Mouse (Mus musculus) olfactory bulb, adult 2 months (tissue): ENCODE data around the gene Twnk. TPM values are rescaled to one million over a fixed set of nuclear protein-coding genes. Genes with fewer than 3 reads are reported as not detected.
"Not testable (repeated sequence)": the region's sequence is repeated elsewhere in the genome, so short reads cannot be mapped to it uniquely, and the experiment has no call there.

Experiments
- H3K27ac ChIP-seq: fragments of 200-500 bp; 2 replicates; pipeline ENCODE4 v1.5.1; 2012; ENCODE audit warnings: low read depth, low read length; ENCODE audit not compliant: insufficient read depth
- H3K4me1 ChIP-seq: fragments of 200-500 bp; 2 replicates; pipeline ENCODE4 v1.6.1; 2012; ENCODE audit warnings: low read length; ENCODE audit not compliant: control insufficient read depth, insufficient read depth
- H3K4me3 ChIP-seq: fragments of 200-500 bp; 2 replicates; pipeline ENCODE4 v1.5.1; 2012; ENCODE audit warnings: mild to moderate bottlenecking, low read depth, low read length, moderate library complexity; ENCODE audit not compliant: insufficient read depth
- CTCF ChIP-seq: fragments of 200-500 bp; IDR thresholded peaks from 2 replicates; pipeline ENCODE4 v1.5.1; 2012; ENCODE audit warnings: low read depth, mild to moderate bottlenecking, low read length, moderate library complexity; ENCODE audit not compliant: insufficient read depth
- POLR2A ChIP-seq: fragments of 200-500 bp; IDR thresholded peaks from 2 replicates; pipeline ENCODE4 v1.6.1; 2012; ENCODE audit warnings: mild to moderate bottlenecking, low read depth, low read length, moderate library complexity; ENCODE audit not compliant: insufficient read depth
- WGBS: fragments of 180-500 bp; shearing (Covaris S2); methylation state at CpG from one replicate; pipeline ENCODE4 v1.1.7; 2018; 5-methylcytosine and 5-hydroxymethylcytosine counted together
- polyA plus RNA-seq: library from polyadenylated mRNA; stranded (reverse); fragments of >200 nt; gene quantifications from 2 replicates; pipeline ENCODE4 v1.2.4, GENCODE M21; 2012; ENCODE audit warnings: low replicate concordance; ENCODE audit not compliant: missing spikeins, insufficient read depth, insufficient read length

The Twnk gene
- polyA plus RNA-seq, 1 experiment, result not detected

DNA sequence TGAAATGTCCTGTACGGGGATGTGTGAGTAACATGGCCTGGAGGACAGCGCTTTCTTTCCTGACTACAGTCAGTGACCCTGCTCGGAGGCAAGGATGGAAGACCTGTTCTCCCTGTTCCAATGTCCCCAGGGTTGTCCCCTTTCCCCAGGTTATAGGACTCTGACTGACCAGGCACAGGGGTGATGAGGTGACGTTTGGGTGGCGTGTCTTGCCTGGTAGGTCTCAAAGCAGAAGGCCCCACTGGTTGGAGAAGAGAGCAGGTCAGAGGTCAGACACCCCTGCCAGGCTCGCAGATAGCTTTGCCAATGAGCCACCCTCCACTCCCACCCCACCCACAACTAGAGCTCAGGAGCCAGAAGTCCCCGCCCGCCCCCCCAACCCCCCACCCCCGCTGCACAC, 24.1 kb downstream of the Twnk start:
- Histone ChIP-seq H3K4me3 (no peak overlapping the region), H3K4me1 (peaks cover 19% of the 10 kb centered on the region), H3K27ac (no peak overlapping the region)
- WGBS, result 79% methylated on average over 7 of the region's 9 CpGs
- no peak for TF ChIP-seq POLR2A
- TF ChIP-seq CTCF, result no peak

DNA sequence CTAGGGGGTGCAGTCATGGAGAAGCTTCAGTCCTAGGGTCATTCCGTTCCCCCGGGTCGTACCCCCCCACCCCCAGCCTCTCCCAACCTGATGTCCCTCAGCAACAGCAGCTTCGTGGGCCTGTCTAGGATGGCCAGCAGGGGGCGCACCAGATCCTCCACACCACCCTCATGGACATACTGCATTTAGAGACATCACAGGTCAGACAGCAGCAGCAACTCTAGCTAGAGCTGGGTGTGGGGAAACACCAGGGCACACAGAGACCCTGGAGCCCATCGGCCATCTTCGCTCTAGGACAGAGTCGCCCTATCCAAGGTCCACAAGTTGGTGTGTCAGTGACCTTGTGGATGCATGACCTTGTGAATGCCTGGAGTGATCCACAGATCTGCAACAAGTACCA, 24.6 kb downstream of the Twnk start:
- Histone ChIP-seq H3K4me1 (peaks cover 19% of the 10 kb centered on the region), H3K27ac (no peak overlapping the region), H3K4me3 (no peak overlapping the region)
- WGBS, result 35% methylated on average over 8 of the region's 8 CpGs
- TF ChIP-seq POLR2A, result no peak
- TF ChIP-seq CTCF, result peak; percentile 77; the same call in 1 of the 2 replicates

DNA sequence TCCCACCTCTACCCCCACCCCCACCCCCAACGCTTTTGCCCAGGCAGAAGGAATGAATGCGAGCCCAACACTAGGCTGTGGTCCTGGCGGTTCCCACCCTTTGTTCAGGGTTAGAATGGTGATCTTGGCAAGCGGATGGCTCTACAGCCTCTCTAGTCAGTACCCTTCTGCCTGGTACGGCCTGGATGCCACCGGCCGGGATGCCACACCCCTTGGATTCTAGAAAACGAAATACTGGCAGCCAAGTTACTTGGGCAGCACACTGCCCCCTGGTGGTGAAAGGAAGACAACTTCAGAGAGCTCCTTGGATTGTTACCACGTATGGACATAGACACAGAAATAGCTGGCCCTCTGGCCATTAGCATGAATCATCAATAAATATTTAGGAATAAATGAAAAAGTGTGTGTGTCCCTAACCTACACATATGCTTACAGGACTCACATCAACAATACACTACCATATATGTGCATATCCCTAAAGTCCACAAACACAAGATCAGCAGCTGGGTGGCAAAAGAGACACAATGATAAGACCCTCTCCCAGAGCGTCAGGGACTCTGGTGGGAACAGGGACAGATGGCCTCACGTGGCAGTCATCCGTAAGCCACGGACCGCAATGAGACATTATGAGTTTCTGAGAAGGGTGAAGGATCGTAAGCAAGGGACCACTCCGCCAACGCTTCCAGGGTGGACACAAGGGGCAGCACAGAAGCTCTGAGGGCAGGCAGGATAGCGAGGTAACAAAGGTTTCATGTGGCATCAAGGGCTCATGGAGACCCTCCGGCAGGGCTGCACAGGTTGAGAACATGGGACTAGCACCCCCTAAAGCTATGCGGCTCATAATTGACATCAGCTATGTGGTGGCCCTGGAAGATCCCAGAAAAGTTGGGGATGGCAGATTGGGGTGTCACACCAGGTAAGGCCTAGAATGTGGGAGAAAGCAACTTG, 25.6 kb downstream of the Twnk start:
- peak overlapping the region; percentile 39 for H3K4me3 ChIP-seq
- TF ChIP-seq CTCF (peak; percentile 32), POLR2A (no peak)
- 37% methylated on average over 20 of the region's 20 CpGs for WGBS
- H3K4me1 ChIP-seq, result peaks cover 19% of the 10 kb centered on the region
- no peak overlapping the region for H3K27ac ChIP-seq

DNA sequence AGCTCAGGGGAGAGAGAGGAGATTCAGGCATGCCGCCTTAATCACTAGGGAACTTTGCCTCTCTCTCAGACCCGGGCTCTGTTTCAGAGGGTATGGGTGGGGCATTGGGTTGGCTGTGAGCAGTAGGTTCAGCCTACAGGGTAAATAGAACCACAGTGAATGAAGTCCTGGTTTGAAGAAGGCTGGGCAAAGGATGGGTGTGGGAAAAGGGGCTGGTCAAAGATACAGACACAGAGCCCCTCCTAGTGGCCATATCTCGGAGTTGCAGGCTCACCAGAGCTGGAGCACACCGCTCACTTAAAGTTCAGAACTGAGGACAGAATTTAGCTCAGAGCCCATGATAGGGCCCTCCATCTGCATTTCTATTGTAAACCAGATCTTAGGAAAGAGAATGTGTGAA, 26.3 kb downstream of the Twnk start:
- TF ChIP-seq POLR2A (no peak), CTCF (peak; percentile 63)
- 13% methylated on average over 4 of the region's 4 CpGs for WGBS
- H3K4me3 ChIP-seq, result no peak overlapping the region
- peaks cover 19% of the 10 kb centered on the region for H3K4me1 ChIP-seq
- H3K27ac ChIP-seq, result no peak overlapping the region

DNA sequence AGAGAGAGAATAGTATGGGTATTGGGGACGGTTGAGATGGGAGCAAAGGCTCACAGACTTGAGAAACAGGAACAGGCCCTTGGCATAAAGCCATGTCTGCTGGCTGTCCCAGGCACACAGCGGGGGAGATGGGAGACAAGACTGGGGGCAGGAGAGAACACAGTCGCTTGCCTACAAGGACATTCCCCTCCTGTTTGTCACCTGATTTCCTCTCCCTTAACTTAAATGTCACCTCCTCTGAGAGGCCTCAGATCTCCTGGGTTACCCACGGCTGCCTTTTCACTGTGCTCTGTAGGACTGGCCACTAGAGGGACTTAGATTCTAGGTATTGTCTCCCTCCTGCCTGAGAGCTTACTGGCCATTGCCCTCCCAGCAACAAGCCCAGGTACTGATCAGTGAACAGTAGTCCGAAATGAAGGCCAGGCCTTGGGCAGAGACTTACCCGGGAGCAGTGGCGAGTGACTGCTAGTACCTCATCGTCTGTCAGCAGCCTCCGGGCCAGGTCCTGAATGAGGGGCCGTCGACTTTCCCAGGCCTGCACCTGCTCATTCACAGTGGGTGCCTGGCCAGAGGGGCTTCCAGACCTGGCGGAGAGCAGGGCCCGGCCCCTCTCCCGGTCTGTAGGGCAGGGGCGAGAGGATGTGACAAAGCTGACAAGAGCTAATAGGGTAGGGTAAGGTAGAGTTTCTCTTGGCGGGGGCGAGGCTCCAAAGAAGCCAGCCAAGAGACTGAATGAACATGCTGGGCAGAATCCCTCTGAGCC, 27.3 kb downstream of the Twnk start:
- 49% methylated on average over 17 of the region's 17 CpGs for WGBS
- no peak overlapping the region for H3K4me3 ChIP-seq
- H3K4me1 ChIP-seq, result peaks cover 16% of the 10 kb centered on the region
- no peak overlapping the region for H3K27ac ChIP-seq
- TF ChIP-seq POLR2A, result no peak
- no peak for TF ChIP-seq CTCF

DNA sequence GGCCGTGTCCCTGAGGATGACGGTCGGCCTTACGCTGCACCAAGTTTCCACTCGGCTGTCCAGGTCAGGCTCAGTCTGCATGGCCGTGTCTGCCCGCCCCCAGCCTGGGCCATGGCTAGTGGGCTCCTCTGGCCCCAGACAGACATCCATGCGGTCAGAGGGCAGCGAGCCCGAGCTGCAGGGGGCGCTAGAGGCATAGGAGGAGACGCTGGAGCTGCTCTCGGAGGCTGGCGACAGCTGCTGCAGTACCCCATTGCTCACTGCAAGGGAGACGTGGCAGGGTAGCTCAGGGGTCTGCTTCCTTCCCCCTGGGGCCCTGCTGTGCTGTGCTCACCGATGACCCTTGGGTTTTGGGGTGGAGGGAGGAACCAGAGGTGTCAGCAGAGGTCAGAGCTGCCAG, 31.4 kb downstream of the Twnk start:
- 48% methylated on average over 16 of the region's 16 CpGs for WGBS
- no peak overlapping the region for H3K27ac ChIP-seq
- H3K4me1 ChIP-seq, result no peaks in the 10 kb centered on the region
- H3K4me3 ChIP-seq, result no peak overlapping the region
- TF ChIP-seq POLR2A, result no peak
- TF ChIP-seq CTCF, result no peak

DNA sequence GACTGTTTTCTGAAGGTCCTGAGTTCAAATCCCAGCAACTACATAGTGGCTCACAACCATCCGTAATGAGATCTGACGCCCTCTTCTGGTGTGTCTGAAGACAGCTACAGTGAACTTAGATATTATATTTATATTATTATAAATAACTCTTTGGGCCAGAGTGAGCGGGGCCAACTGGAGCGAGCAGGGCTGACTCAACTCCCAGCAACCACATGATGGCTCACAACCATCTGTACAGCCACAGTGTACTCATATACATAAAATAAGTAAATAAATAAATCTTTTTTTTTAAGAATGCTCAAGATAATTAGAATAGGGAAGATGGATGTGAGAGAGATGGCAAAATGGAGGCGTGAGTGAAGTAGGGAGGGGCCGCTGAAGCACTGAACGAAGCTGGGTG, 32.7 kb downstream of the Twnk start:
- 91% methylated on average over 7 of the region's 7 CpGs for WGBS
- not testable (repeated sequence) for H3K27ac ChIP-seq, H3K4me3 ChIP-seq, H3K4me1 ChIP-seq

DNA sequence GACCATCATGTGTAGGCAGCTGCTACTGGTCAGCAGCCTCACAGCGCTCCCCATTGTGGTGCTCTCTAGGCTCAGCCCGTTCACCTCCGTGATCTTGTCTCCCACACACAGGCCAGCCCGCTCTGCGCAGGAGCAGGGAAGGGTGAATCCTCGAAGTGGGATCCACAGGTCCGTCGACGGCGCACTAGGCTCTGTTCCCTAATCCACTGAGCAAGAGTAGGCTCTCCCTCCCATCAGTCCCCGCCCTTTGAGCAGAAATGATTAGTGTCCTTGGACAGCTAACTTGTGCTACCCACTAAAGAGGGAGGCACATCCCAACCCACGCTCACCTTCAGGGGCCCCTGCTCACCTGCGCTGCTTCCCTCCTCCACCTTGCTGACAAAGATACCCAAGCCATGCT, 34.8 kb downstream of the Twnk start:
- 73% methylated on average over 13 of the region's 13 CpGs for WGBS
- TF ChIP-seq CTCF (no peak), POLR2A (no peak)
- H3K4me3 ChIP-seq, result no peak overlapping the region
- no peaks in the 10 kb centered on the region for H3K4me1 ChIP-seq
- H3K27ac ChIP-seq, result no peak overlapping the region

DNA sequence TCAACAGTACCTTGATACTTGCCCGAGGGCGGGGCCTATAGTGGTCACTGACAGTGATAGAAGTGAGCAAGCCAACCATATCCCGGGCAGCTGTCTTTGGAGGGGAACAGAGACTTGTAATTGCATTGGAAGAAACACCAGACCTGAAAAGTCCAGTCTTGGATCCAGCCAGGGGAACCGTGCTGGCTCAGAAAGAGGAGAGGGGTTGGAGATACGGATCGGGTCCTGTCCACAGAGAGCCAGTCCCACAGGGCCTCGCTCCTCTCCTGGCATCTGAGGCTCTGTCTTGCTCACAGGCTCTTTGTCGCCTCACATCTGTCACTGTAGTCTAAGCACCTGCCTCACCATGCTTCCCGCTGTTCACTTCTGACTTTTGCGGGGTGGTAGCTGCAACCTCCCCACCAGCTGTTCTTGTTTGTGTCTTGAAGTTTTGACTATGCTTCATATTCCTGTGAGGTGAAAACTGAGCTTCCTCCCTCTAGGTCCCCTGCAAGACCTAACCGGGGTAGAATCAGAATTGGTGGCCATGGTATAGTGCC, 39.0 kb downstream of the Twnk start:
- 81% methylated on average over 11 of the region's 11 CpGs for WGBS
- no peak overlapping the region for H3K27ac ChIP-seq
- TF ChIP-seq POLR2A, result no peak
- no peak for TF ChIP-seq CTCF
- H3K4me1 ChIP-seq, result peaks cover 20% of the 10 kb centered on the region
- H3K4me3 ChIP-seq, result no peak overlapping the region
